Mouse (Mus musculus) intestine, postnatal 0 days (tissue): ENCODE measurements around the gene Muc5ac. TPM values are rescaled to one million over a fixed set of nuclear protein-coding genes. Genes with fewer than 3 reads are reported as not detected.

Experiments used
- ATAC-seq: fragments of 200-750 bp; cut with Nextera tagmentation; 2 replicates; pipeline ENCODE4 v1.8.0; 2017; ENCODE audit warnings: mild to moderate bottlenecking, moderate TSS enrichment, moderate library complexity
- H3K27ac ChIP-seq: fragments of 300-500 bp; sonication (generic); 2 replicates; pipeline ENCODE4 v1.5.1; 2014; ENCODE audit warnings: mild to moderate bottlenecking, low read depth, low read length, moderate library complexity
- H3K27me3 ChIP-seq: fragments of 300-500 bp; sonication (generic); replicated peaks from 2 replicates; pipeline ENCODE4 v1.6.1; 2014; ENCODE audit warnings: low read length, mixed read lengths; ENCODE audit not compliant: control insufficient read depth, insufficient read depth
- H3K36me3 ChIP-seq: fragments of 300-500 bp; sonication (generic); 2 replicates; pipeline ENCODE4 v1.6.1; 2014; ENCODE audit warnings: mild to moderate bottlenecking, moderate library complexity; ENCODE audit not compliant: control insufficient read depth, insufficient read depth
- H3K4me1 ChIP-seq: fragments of 300-500 bp; sonication (generic); replicated peaks from 2 replicates; pipeline ENCODE4 v1.6.1; 2014; ENCODE audit warnings: antibody characterized with exemption, low read length, mixed read lengths; ENCODE audit not compliant: control insufficient read depth, insufficient read depth
- H3K4me2 ChIP-seq: fragments of 300-500 bp; sonication (generic); replicated peaks from 2 replicates; pipeline ENCODE4 v1.6.1; 2014; ENCODE audit warnings: low read depth, mild to moderate bottlenecking, moderate library complexity
- H3K4me3 ChIP-seq: fragments of 300-500 bp; sonication (generic); 2 replicates; pipeline ENCODE4 v1.5.1; 2014; ENCODE audit warnings: low read depth, low read length
- H3K9ac ChIP-seq: fragments of 300-500 bp; sonication (generic); 2 replicates; pipeline ENCODE4 v1.6.1; 2014; ENCODE audit warnings: mild to moderate bottlenecking, low read depth, low read length
- H3K9me3 ChIP-seq: fragments of 300-500 bp; sonication (generic); 2 replicates; pipeline ENCODE4 v1.6.1; 2016; ENCODE audit warnings: mixed run types; ENCODE audit not compliant: control insufficient read depth
- CTCF ChIP-seq: sonication (generic); IDR thresholded peaks from 2 replicates; pipeline ENCODE4 v1.5.1; 2016; ENCODE audit warnings: low read depth, mild to moderate bottlenecking, control low read depth, antibody characterized with exemption, moderate library complexity
- WGBS: fragments of 180-500 bp; shearing (Covaris S2); extraction: QIAGEN DNeasy Blood & Tissue Kit; methylation state at CpG from one replicate; pipeline ENCODE4 v1.1.7; 2014; 5-methylcytosine and 5-hydroxymethylcytosine counted together
- polyA plus RNA-seq: library from polyadenylated mRNA; unstranded; fragments of >200 nt; fragmentation: Nextera tagmentation; extraction: Ambion mirVana; gene quantifications from 2 replicates; pipeline ENCODE4 v1.2.1, GENCODE M21; 2015

Muc5ac gene
- polyA plus RNA-seq, 1 experiment from 2014 or later = not detected

DNA sequence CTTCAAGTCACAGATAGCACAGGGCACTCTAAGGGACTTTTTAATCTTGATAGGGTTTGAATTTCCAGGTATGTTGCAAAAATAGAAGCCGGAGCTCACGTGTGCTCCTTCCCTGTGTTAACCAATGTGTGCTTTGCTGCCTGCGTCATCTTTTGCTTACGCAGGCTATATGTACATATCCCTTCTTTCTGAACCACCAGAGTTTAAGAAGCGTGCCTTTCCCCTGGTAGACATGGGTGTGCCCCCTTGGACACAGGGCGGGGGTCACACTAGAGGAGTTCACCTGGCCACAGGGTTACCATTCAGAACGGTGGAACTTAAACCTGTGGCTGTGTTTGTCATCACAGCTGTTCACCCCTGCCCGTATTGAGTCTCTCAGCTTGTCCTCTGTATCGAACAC lies 35.6 kb downstream of the Muc5ac start:
- Histone ChIP-seq H3K27ac (no peak overlapping the region), H3K4me2 (no peak overlapping the region), H3K27me3 (no peaks in the 10 kb centered on the region), H3K36me3 (no peaks in the 10 kb centered on the region), H3K4me3 (no peak overlapping the region), H3K4me1 (no peaks in the 10 kb centered on the region), H3K9ac (no peak overlapping the region), H3K9me3 (no peaks in the 10 kb centered on the region)
- no peak for TF ChIP-seq CTCF
- 75% methylated on average over 9 of the region's 9 CpGs for WGBS
- ATAC-seq = no peak

DNA sequence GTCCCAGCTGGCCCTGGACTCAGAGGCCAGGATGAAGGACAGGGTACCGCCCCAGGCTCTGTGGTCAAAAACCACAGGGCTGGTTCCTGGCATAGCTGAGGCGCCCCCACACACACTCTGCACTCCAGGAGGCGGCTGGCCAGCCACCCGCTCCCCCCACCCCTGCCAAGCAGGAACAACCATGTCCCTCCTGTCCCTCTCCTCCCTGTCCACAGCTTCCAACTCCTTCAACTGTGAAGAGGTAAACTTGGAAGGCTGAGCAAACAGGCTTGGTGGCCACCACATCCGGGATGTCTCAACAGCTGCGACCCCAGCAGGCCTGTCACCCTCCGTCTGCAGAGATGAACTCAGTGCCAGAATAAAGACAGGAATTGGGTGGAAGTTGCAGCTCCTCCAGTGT lies 47.2 kb downstream of the Muc5ac start:
- no peaks in the 10 kb centered on the region for H3K27me3 ChIP-seq
- no peaks in the 10 kb centered on the region for H3K36me3 ChIP-seq
- H3K9ac ChIP-seq = no peak overlapping the region
- H3K27ac ChIP-seq = no peak overlapping the region
- no peaks in the 10 kb centered on the region for H3K9me3 ChIP-seq
- no peak overlapping the region for H3K4me3 ChIP-seq
- 77% methylated on average over 7 of the region's 7 CpGs for WGBS
- no peak for TF ChIP-seq CTCF
- no peak overlapping the region for H3K4me2 ChIP-seq
- no peak for ATAC-seq
- no peaks in the 10 kb centered on the region for H3K4me1 ChIP-seq

DNA sequence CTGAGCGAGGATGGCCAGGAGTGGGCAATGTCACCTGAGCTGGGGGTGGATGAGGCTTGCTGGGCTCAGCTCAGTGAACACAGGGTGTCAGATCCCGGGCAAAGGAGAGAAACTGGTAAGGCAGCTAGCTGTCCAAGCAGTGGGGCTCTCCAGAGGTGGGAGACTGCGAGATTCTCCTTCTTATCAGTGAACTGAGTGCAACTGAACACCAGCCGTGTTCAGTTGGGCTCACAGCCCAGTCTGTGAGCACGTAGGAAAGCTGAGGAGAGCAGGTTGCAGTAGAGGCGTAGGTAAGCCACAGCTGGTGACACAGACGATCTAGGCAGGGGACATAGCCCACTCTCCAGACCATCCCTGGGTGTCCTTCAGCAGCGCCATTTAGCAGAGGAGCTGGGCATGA lies 47.7 kb downstream of the Muc5ac start:
- no peaks in the 10 kb centered on the region for H3K27me3 ChIP-seq
- no peak overlapping the region for H3K27ac ChIP-seq
- no peaks in the 10 kb centered on the region for H3K9me3 ChIP-seq
- H3K4me1 ChIP-seq = no peaks in the 10 kb centered on the region
- H3K9ac ChIP-seq = no peak overlapping the region
- no peak overlapping the region for H3K4me2 ChIP-seq
- H3K4me3 ChIP-seq = no peak overlapping the region
- no peak for ATAC-seq
- H3K36me3 ChIP-seq = no peaks in the 10 kb centered on the region
- TF ChIP-seq CTCF = no peak
- 59% methylated on average over 8 of the region's 8 CpGs for WGBS

DNA sequence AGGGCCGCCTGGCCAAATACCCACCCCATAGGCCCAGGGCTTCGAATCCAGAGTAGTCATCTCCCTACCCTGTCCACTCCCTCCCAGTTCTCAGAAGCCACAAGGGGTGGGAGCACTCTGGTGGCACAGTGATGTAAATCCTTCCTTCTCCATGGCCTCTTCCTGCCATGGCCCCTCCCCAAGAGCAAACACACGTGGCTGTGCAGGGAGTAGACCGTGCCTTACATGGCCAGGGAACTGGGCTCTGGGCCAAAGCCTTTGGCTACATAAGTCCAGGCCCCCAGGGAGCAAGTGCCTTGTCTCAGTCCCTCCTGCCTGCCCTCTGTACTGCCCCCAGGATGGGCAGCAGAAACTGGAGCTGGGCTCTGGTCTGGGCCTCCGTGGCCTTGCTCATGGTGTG lies 50.0 kb downstream of the Muc5ac start, which contains the start of gene Muc5b:
Muc5b (plus strand) TSS at position 292 of the 400 bp plus-strand sequence.
- Histone ChIP-seq H3K27ac (no peak within 1 kb of the TSS), H3K9me3 (no peaks in the 10 kb centered on the region), H3K36me3 (no peaks in the 10 kb centered on the region), H3K4me1 (no peaks in the 10 kb centered on the region), H3K9ac (no peak within 1 kb of the TSS), H3K4me3 (no peak within 1 kb of the TSS), H3K4me2 (no peak within 1 kb of the TSS), H3K27me3 (no peaks in the 10 kb centered on the region)
- peak; percentile 64; the same call in 1 of the 2 replicates for ATAC-seq
- WGBS = 45% methylated on average over 5 of the region's 5 CpGs
- TF ChIP-seq CTCF = no peak

DNA sequence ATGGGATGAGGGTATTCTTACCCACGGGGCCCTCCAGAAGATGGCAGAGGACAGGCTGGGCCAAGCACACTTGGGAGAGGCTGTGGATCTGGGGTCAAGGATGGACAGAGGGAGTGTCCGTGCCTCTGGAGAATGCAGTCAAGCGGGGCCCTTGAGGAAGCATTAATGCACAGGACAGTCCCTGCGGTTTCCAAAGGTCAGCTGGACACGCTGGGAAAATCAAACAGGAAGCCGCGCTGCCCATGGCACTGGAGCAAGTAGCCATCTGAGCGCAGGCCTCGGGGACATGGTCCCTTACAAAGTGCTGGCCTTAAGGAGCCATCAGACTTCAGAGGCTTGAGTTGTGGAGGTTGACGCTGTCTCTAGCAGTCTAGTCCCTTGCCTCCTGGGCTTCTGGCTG lies 51.6 kb downstream of the Muc5ac start:
- Histone ChIP-seq H3K4me3 (no peak overlapping the region), H3K4me2 (no peak overlapping the region), H3K36me3 (no peaks in the 10 kb centered on the region), H3K9ac (no peak overlapping the region), H3K27ac (no peak overlapping the region), H3K9me3 (no peaks in the 10 kb centered on the region), H3K27me3 (no peaks in the 10 kb centered on the region), H3K4me1 (no peaks in the 10 kb centered on the region)
- WGBS = 85% methylated on average over 10 of the region's 10 CpGs
- no peak for ATAC-seq
- no peak for TF ChIP-seq CTCF

DNA sequence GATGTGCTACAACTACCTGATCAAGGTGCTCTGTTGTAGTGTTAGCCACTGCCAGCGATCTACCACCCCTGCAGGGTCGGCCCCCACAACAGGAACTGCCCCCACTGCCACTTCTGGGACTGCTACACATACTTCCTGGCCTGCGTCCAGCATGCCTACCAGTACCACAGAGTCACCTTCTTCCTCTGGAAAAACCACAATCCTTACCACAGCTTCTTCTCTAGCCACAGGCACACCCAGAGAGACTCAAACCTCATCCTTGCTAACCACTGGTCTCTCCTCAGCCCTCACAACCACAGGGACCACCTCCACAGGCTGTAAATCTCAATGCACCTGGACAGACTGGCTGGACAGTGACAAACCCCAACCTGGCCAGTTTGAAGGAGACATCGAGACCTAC lies 72.3 kb downstream of the Muc5ac start:
- Histone ChIP-seq H3K27me3 (no peaks in the 10 kb centered on the region), H3K27ac (no peak overlapping the region), H3K9me3 (no peaks in the 10 kb centered on the region), H3K4me2 (no peak overlapping the region), H3K36me3 (no peaks in the 10 kb centered on the region), H3K9ac (no peak overlapping the region), H3K4me3 (no peak overlapping the region), H3K4me1 (no peaks in the 10 kb centered on the region)
- no peak for ATAC-seq
- 77% methylated on average over 4 of the region's 4 CpGs for WGBS
- TF ChIP-seq CTCF = no peak

Other genes starting within 250 kb of the Muc5ac start
- gene Chid1, start 249.1 kb upstream of the Muc5ac start, polyA plus RNA-seq = 20.5 and 23.8 TPM in 2 replicates
- 69.7 and 76.6 TPM in 2 replicates for gene Ap2a2, start 226.8 kb upstream of the Muc5ac start, polyA plus RNA-seq
- gene Muc6, start 133.7 kb upstream of the Muc5ac start, polyA plus RNA-seq = 8.9 and 9.8 TPM in 2 replicates
- 167 and 175 TPM in 2 replicates for gene Muc2, start 98.6 kb upstream of the Muc5ac start, polyA plus RNA-seq
- 0.03 and 0.31 TPM in 2 replicates for gene Muc5b, start 50.1 kb downstream of the Muc5ac start, polyA plus RNA-seq
- gene Tollip, start 129.5 kb downstream of the Muc5ac start, polyA plus RNA-seq = 48.6 and 49.1 TPM in 2 replicates
- 0.55 and 0.69 TPM in 2 replicates for gene Brsk2, start 160.8 kb downstream of the Muc5ac start, polyA plus RNA-seq